31 mouse cellular contexts compared by ENCODE assay signal in genomic region chr9:50874031-50874430, GRCm38 (mm10). TPM values are rescaled to one million over a fixed set of nuclear protein-coding genes. Genes with fewer than 3 reads are reported as not detected.
DNase-seq lines count a peak whose midpoint lies in the region; ATAC-seq and TF ChIP-seq lines count a peak whose summit lies in the region.
"Had no signal": no experiment of that assay in that cellular context is flagged by ENCODE, and none has a peak within 500 bp of the region (broad histone marks: within the 10 kb centered on the region; RNA-seq: fewer than 3 reads in every experiment).

No protein-coding gene starts in this region.

- H3K27ac ChIP-seq in heart, postnatal 0 days (ENCODE audit: low read depth), result no peak overlapping the region
- H3K27ac ChIP-seq in heart, embryonic 11.5 days (ENCODE audit: low read depth, low read length), result no peak overlapping the region
- H3K27ac ChIP-seq in kidney, embryonic 16.5 days (ENCODE audit: low read length), result no peak overlapping the region
- peak overlapping the region; percentile 8; the same call in 1 of the 2 replicates for H3K27ac ChIP-seq in brown adipose tissue, adult 24 weeks (replicated peaks; ENCODE audit: low read depth, low read length)
- H3K27ac ChIP-seq: embryonic facial prominence, embryonic 10.5 days; embryonic facial prominence, embryonic 15.5 days; gastrocnemius, adult 2 months; heart, adult 2 months; heart, embryonic 13.5 days; hindbrain, embryonic 10.5 days; intestine, embryonic 15.5 days; limb, embryonic 10.5 days; limb, embryonic 15.5 days; midbrain, embryonic 12.5 days; stomach, embryonic 15.5 days had no signal

- WGBS in heart, postnatal 0 days, result 71% methylated on average over 6 of the region's 6 CpGs
- WGBS in heart, embryonic 11.5 days (ENCODE audit: insufficient replicate concordance), result 89% methylated on average over 6 of the region's 6 CpGs
- 94% methylated on average over 6 of the region's 6 CpGs for WGBS in kidney, embryonic 16.5 days

- peak; percentile 17; the same call in 1 of the 2 replicates for ATAC-seq in heart, postnatal 0 days (ENCODE audit: insufficient read depth, low read depth)
- ATAC-seq in heart, embryonic 11.5 days (replicated peaks; ENCODE audit: insufficient number of reproducible peaks, low FRiP score, low TSS enrichment), result no peak
- ATAC-seq in kidney, embryonic 16.5 days (ENCODE audit: low FRiP score, low TSS enrichment), result no peak
- ATAC-seq: forebrain, embryonic 14.5 days; hindbrain, embryonic 16.5 days; intestine, embryonic 15.5 days; Patski had no signal

- TF ChIP-seq CTCF in heart, postnatal 0 days (IDR thresholded peaks at IDR 0.05; ENCODE audit: low read depth), result no peak

- no peak overlapping the region for H3K4me3 ChIP-seq in heart, postnatal 0 days (ENCODE audit: low read depth, low read length)
- H3K4me3 ChIP-seq in heart, embryonic 11.5 days (ENCODE audit: low read depth, low read length), result no peak overlapping the region
- H3K4me3 ChIP-seq in kidney, embryonic 16.5 days (ENCODE audit: low read length), result no peak overlapping the region
- H3K4me3 ChIP-seq in brown adipose tissue, adult 24 weeks (ENCODE audit: insufficient read depth, low read depth, low read length), result no peak overlapping the region
- H3K4me3 ChIP-seq: embryonic facial prominence, embryonic 10.5 days; embryonic facial prominence, embryonic 15.5 days; gastrocnemius, adult 2 months; heart, adult 2 months; heart, embryonic 13.5 days; hindbrain, embryonic 10.5 days; intestine, embryonic 15.5 days; limb, embryonic 10.5 days; limb, embryonic 15.5 days; megakaryocyte, embryonic 14.5 days; midbrain, embryonic 12.5 days; stomach, embryonic 15.5 days had no signal

- no peak overlapping the region for H3K4me2 ChIP-seq in heart, postnatal 0 days (ENCODE audit: low read depth, low read length)
- H3K4me2 ChIP-seq in heart, embryonic 11.5 days, result no peak overlapping the region
- H3K4me2 ChIP-seq in kidney, embryonic 16.5 days (replicated peaks; ENCODE audit: low read depth, low read length), result no peak overlapping the region
- H3K4me2 ChIP-seq: embryonic facial prominence, embryonic 15.5 days; heart, embryonic 13.5 days; intestine, embryonic 15.5 days; limb, embryonic 15.5 days; midbrain, embryonic 12.5 days; stomach, embryonic 15.5 days had no signal

- TF ChIP-seq EP300 in heart, postnatal 0 days (IDR thresholded peaks at IDR 0.05; ENCODE audit: low read depth), result no peak

- H3K9me3 ChIP-seq in heart, postnatal 0 days (replicated peaks; ENCODE audit: control insufficient read depth, low read length), result no peaks in the 10 kb centered on the region
- H3K9me3 ChIP-seq in heart, embryonic 11.5 days (replicated peaks; ENCODE audit: control insufficient read depth, low read length), result no peaks in the 10 kb centered on the region
- H3K9me3 ChIP-seq in kidney, embryonic 16.5 days (ENCODE audit: low read length), result no peaks in the 10 kb centered on the region
- H3K9me3 ChIP-seq: embryonic facial prominence, embryonic 10.5 days; embryonic facial prominence, embryonic 15.5 days; heart, embryonic 13.5 days; hindbrain, embryonic 10.5 days; intestine, embryonic 15.5 days; limb, embryonic 10.5 days; limb, embryonic 15.5 days; megakaryocyte, embryonic 14.5 days; midbrain, embryonic 12.5 days; stomach, embryonic 15.5 days had no signal

- H3K9ac ChIP-seq in heart, postnatal 0 days (replicated peaks; ENCODE audit: low read depth, low read length), result no peak overlapping the region
- no peak overlapping the region for H3K9ac ChIP-seq in heart, embryonic 11.5 days (ENCODE audit: low read depth, low read length)
- no peak overlapping the region for H3K9ac ChIP-seq in kidney, embryonic 16.5 days (replicated peaks; ENCODE audit: low read length)
- H3K9ac ChIP-seq: embryonic facial prominence, embryonic 15.5 days; heart, embryonic 13.5 days; intestine, embryonic 15.5 days; limb, embryonic 15.5 days; midbrain, embryonic 12.5 days; stomach, embryonic 15.5 days had no signal

- no peaks in the 10 kb centered on the region for H3K4me1 ChIP-seq in heart, postnatal 0 days (ENCODE audit: control insufficient read depth, insufficient read depth)
- H3K4me1 ChIP-seq in heart, embryonic 11.5 days (ENCODE audit: control insufficient read depth, insufficient read depth, low read length), result no peaks in the 10 kb centered on the region
- H3K4me1 ChIP-seq in kidney, embryonic 16.5 days (ENCODE audit: insufficient read depth, low read length), result no peaks in the 10 kb centered on the region
- H3K4me1 ChIP-seq in brown adipose tissue, adult 24 weeks (ENCODE audit: control insufficient read depth, insufficient read depth, insufficient read length, low read length), result peaks cover 2% of the 10 kb centered on the region; the same call in 1 of the 2 replicates
- H3K4me1 ChIP-seq: embryonic facial prominence, embryonic 10.5 days; embryonic facial prominence, embryonic 15.5 days; hindbrain, embryonic 10.5 days; intestine, embryonic 15.5 days; limb, embryonic 10.5 days; limb, embryonic 15.5 days; midbrain, embryonic 12.5 days; stomach, embryonic 15.5 days had no signal

- peaks cover 62% of the 10 kb centered on the region for H3K36me3 ChIP-seq in heart, postnatal 0 days (replicated peaks; ENCODE audit: control insufficient read depth, insufficient read depth, low read length)
- H3K36me3 ChIP-seq in heart, embryonic 11.5 days (ENCODE audit: control insufficient read depth, insufficient read depth, low read length), result peaks cover 25% of the 10 kb centered on the region
- H3K36me3 ChIP-seq in kidney, embryonic 16.5 days (ENCODE audit: insufficient read depth, low read length), result peaks cover 58% of the 10 kb centered on the region

- H3K27me3 ChIP-seq in heart, postnatal 0 days (ENCODE audit: control insufficient read depth, insufficient read depth, low read length), result no peaks in the 10 kb centered on the region
- H3K27me3 ChIP-seq in heart, embryonic 11.5 days (ENCODE audit: control insufficient read depth, insufficient read depth, low read length), result no peaks in the 10 kb centered on the region
- H3K27me3 ChIP-seq in kidney, embryonic 16.5 days (ENCODE audit: insufficient read depth, low read length), result no peaks in the 10 kb centered on the region
- H3K27me3 ChIP-seq: embryonic facial prominence, embryonic 15.5 days; heart, embryonic 13.5 days; intestine, embryonic 15.5 days; limb, embryonic 15.5 days; megakaryocyte, embryonic 14.5 days; midbrain, embryonic 12.5 days; Patski; stomach, embryonic 15.5 days had no signal

- no peak for DNase-seq in heart, postnatal 0 days (ENCODE audit: low spot score)
- peak; percentile 65 to 77 for DNase-seq in kidney, adult 8-10 months
- DNase-seq in kidney, postnatal 14 days, result peak; percentile 61
- DNase-seq in thymus, postnatal 10 days (ENCODE audit: low spot score in 2 of 2), result no peak
- DNase-seq in spleen, adult 18-20 months, result no peak
- DNase-seq: adrenal gland, postnatal 36 days; cerebellum, adult 2 months; gastrocnemius, adult 2 months; gastrocnemius, postnatal 36 days; heart, adult 2 months; heart, postnatal 14 days; layer of hippocampus, adult 9-11 months; lung, postnatal 36 days; right cerebral cortex, postnatal 14 days; thymus, postnatal 25 days had no signal

RNA-seq across cellular contexts. Expression of gene Ppp2r1b, which starts 28.9 kb away (rescaled TPM):
- total RNA-seq in heart, postnatal 0 days (2014; rRNA removed; ENCODE audit: low replicate concordance), result 7.5 and 15.3 TPM in 2 replicates
- 15.3 and 17.8 TPM in 2 replicates for polyA plus RNA-seq in heart, postnatal 0 days (2015; fragmentation: Nextera tagmentation; extraction: Ambion mirVana)
- 63.1 and 66.9 TPM in 2 replicates for polyA plus RNA-seq in heart, embryonic 11.5 days (2014; fragmentation: Nextera tagmentation; extraction: Ambion mirVana)
- polyA plus RNA-seq in kidney, embryonic 16.5 days (2015; fragmentation: Nextera tagmentation; extraction: Ambion mirVana), result 74.6 and 77.0 TPM in 2 replicates
- 35.1 and 41.6 TPM in 2 replicates for polyA plus RNA-seq in brown adipose tissue, adult 24 weeks (2012; ENCODE audit: insufficient read depth, insufficient read length, missing spikeins)

Comparison
In these comparisons a context has a peak if more than half of its experiments do, and no peak if none do; other contexts are left out.
1. DNase-seq: peak in kidney, adult 8-10 months (2 of 2) and kidney, postnatal 14 days (single experiment); none in heart, postnatal 0 days (single experiment), thymus, postnatal 10 days (0 of 2) and spleen, adult 18-20 months (0 of 2).